Mouse (Mus musculus): Measurements from ENCODE around the gene Slc25a44. TPM values are rescaled to one million over a fixed set of nuclear protein-coding genes. Genes with fewer than 3 reads are reported as not detected.
"Not testable (repeated sequence)": the region's sequence is repeated elsewhere in the genome, so short reads cannot be mapped to it uniquely, and the experiment has no call there.

Gene Slc25a44
- polyA plus RNA-seq, 1 experiment from 2014 or later: 14.9 TPM

GRCm38 (mm10) chr3:88447676-88448183, 22.8 kb upstream of the Slc25a44 start:
- ATAC-seq: no peak
- Histone ChIP-seq H3K36me3 (no peaks in the 10 kb centered on the region), H3K4me1 (peaks cover 29% of the 10 kb centered on the region), H3K27ac (no peak overlapping the region), H3K4me3 (no peak overlapping the region), H3K9ac (no peak overlapping the region), H3K27me3 (replicated peaks) (peaks cover 77% of the 10 kb centered on the region), H3K4me2 (no peak overlapping the region), H3K9me3 (replicated peaks) (no peaks in the 10 kb centered on the region)
- WGBS (ENCODE audit: insufficient replicate concordance): 42% methylated on average over 8 of the region's 8 CpGs

- H3K27ac ChIP-seq: no peak overlapping the region
- no peak overlapping the region for H3K9ac ChIP-seq
- no peak overlapping the region for H3K4me3 ChIP-seq
- WGBS (ENCODE audit: insufficient replicate concordance): 37% methylated on average over 8 of the region's 8 CpGs
- H3K4me2 ChIP-seq: no peak overlapping the region
- peaks cover 29% of the 10 kb centered on the region for H3K4me1 ChIP-seq
- peaks cover 77% of the 10 kb centered on the region for H3K27me3 ChIP-seq (replicated peaks)
- ATAC-seq: no peak
- no peaks in the 10 kb centered on the region for H3K9me3 ChIP-seq (replicated peaks)
- H3K36me3 ChIP-seq: no peaks in the 10 kb centered on the region
These were observed 21.7 kb upstream of the Slc25a44 start for GRCm38 (mm10) chr3:88446471-88447123.

DNA sequence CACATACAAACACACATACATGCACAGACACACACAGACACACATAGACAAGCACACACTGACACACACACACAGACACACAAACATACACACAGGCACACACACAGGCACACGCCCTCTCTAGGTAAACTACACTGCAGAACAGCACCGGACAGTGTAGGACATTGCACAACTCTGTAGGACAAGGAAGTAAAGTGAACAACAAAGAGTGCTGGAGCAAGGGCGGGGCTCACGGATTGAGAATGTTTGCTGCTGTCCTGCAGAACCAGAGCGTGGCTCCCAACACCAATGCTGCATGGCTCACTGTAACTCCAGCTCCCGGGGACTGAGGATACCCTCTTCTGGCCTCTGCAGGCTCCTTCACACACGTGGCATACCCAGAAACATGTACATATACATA, 17.9 kb upstream of the Slc25a44 start:
- peak; percentile 55 for ATAC-seq
- Histone ChIP-seq H3K4me3 (no peak overlapping the region), H3K9ac (no peak overlapping the region), H3K4me2 (no peak overlapping the region), H3K9me3 (replicated peaks) (no peaks in the 10 kb centered on the region), H3K27me3 (replicated peaks) (peaks cover 77% of the 10 kb centered on the region), H3K4me1 (peaks cover 25% of the 10 kb centered on the region), H3K27ac (no peak overlapping the region), H3K36me3 (no peaks in the 10 kb centered on the region)
- 34% methylated on average over 7 of the region's 7 CpGs for WGBS (ENCODE audit: insufficient replicate concordance)

DNA sequence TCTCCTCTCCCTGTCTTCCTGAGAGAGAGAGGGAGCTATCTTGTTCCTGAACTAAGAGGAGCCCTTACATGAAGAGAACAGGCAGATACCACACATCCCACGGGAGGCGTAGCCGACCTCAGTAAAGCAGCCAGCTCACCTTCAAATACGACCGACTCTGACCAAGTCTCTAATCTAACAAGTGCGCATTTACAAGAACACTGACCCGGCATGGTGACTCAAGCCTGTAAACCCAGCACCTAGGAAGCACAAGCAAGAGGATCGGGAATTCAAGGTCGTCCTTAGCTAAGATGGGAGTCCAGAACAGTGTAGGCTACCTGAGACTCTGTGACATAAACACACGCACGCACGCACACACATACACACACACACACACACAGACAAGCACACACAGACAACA, 17.5 kb upstream of the Slc25a44 start:
- WGBS (ENCODE audit: insufficient replicate concordance): 74% methylated on average over 12 of the region's 12 CpGs
- ATAC-seq: no peak

GRCm38 (mm10) chr3:88440500-88441381, 15.8 kb upstream of the Slc25a44 start:
- Histone ChIP-seq H3K4me1 (peaks cover 32% of the 10 kb centered on the region), H3K27me3 (replicated peaks) (peaks cover 80% of the 10 kb centered on the region), H3K27ac (no peak overlapping the region), H3K9me3 (replicated peaks) (no peaks in the 10 kb centered on the region), H3K9ac (peak overlapping the region; percentile 13; the same call in 1 of the 2 replicates), H3K4me2 (peak overlapping the region; percentile 54), H3K36me3 (no peaks in the 10 kb centered on the region), H3K4me3 (peak overlapping the region; percentile 25; the same call in 1 of the 2 replicates)
- no peak for ATAC-seq
- 13% methylated on average over 27 of the region's 27 CpGs for WGBS (ENCODE audit: insufficient replicate concordance)

More for the DNA sequence above, 17.5 kb upstream of the Slc25a44 start:
- Histone ChIP-seq H3K4me3 (no peak overlapping the region), H3K27ac (no peak overlapping the region), H3K9me3 (replicated peaks) (no peaks in the 10 kb centered on the region), H3K4me2 (no peak overlapping the region), H3K36me3 (no peaks in the 10 kb centered on the region), H3K4me1 (peaks cover 24% of the 10 kb centered on the region), H3K9ac (no peak overlapping the region), H3K27me3 (replicated peaks) (peaks cover 77% of the 10 kb centered on the region)

DNA sequence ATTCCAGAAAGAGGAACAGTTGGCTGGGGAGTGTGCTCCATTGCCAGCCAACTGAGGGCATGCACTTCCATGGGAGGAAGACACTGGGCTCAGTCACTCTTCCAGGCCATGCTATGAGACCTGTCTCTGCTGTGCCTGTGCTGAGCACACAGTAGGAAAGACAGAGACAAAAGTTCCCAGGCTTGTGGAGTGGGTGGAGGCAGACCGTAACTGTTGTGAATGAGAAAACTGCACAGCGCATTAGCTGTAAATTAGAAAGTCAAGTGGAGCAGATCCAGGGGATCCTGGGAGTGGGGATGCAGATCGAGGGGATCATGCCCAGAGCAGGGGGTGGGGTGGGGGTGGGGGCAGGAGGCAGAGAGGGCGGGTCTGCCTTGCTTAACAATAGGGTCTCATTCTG, 14.6 kb upstream of the Slc25a44 start:
- H3K27ac ChIP-seq: no peak overlapping the region
- no peaks in the 10 kb centered on the region for H3K9me3 ChIP-seq (replicated peaks)
- no peak overlapping the region for H3K4me2 ChIP-seq
- H3K36me3 ChIP-seq: no peaks in the 10 kb centered on the region
- no peak overlapping the region for H3K9ac ChIP-seq
- no peak for ATAC-seq
- WGBS (ENCODE audit: insufficient replicate concordance): 61% methylated on average over 4 of the region's 4 CpGs
- peaks cover 32% of the 10 kb centered on the region for H3K4me1 ChIP-seq
- peaks cover 80% of the 10 kb centered on the region for H3K27me3 ChIP-seq (replicated peaks)
- H3K4me3 ChIP-seq: no peak overlapping the region

- ATAC-seq: no peak
- H3K4me3 ChIP-seq: no peak overlapping the region
- WGBS (ENCODE audit: insufficient replicate concordance): 70% methylated on average over 10 of the region's 10 CpGs
- no peaks in the 10 kb centered on the region for H3K36me3 ChIP-seq
- H3K9ac ChIP-seq: no peak overlapping the region
- H3K27me3 ChIP-seq (replicated peaks): peaks cover 70% of the 10 kb centered on the region
- H3K27ac ChIP-seq: no peak overlapping the region
- no peaks in the 10 kb centered on the region for H3K9me3 ChIP-seq (replicated peaks)
- peaks cover 29% of the 10 kb centered on the region for H3K4me1 ChIP-seq
- peak overlapping the region; percentile 61; the same call in 1 of the 2 replicates for H3K4me2 ChIP-seq
These were observed 12.5 kb upstream of the Slc25a44 start for GRCm38 (mm10) chr3:88437454-88437853.

GRCm38 (mm10) chr3:88436395-88437201, 11.7 kb upstream of the Slc25a44 start:
- H3K9me3 ChIP-seq (replicated peaks): no peaks in the 10 kb centered on the region
- peaks cover 62% of the 10 kb centered on the region for H3K27me3 ChIP-seq (replicated peaks)
- peak overlapping the region; percentile 32 for H3K9ac ChIP-seq
- peak overlapping the region; percentile 35 for H3K4me3 ChIP-seq
- no peak overlapping the region for H3K27ac ChIP-seq
- H3K4me1 ChIP-seq: peaks cover 29% of the 10 kb centered on the region
- 11% methylated on average over 29 of the region's 29 CpGs for WGBS (ENCODE audit: insufficient replicate concordance)
- peak; percentile 75 for ATAC-seq
- H3K4me2 ChIP-seq: peak overlapping the region; percentile 61
- no peaks in the 10 kb centered on the region for H3K36me3 ChIP-seq

- Histone ChIP-seq H3K9me3 (replicated peaks) (no peaks in the 10 kb centered on the region), H3K4me3 (no peak overlapping the region), H3K27ac (no peak overlapping the region), H3K27me3 (replicated peaks) (peaks cover 52% of the 10 kb centered on the region), H3K9ac (no peak overlapping the region), H3K36me3 (no peaks in the 10 kb centered on the region), H3K4me1 (peaks cover 22% of the 10 kb centered on the region), H3K4me2 (no peak overlapping the region)
- WGBS (ENCODE audit: insufficient replicate concordance): 67% methylated on average over 10 of the region's 10 CpGs
- ATAC-seq: no peak
These were observed 10.6 kb upstream of the Slc25a44 start for GRCm38 (mm10) chr3:88435515-88435914.

DNA sequence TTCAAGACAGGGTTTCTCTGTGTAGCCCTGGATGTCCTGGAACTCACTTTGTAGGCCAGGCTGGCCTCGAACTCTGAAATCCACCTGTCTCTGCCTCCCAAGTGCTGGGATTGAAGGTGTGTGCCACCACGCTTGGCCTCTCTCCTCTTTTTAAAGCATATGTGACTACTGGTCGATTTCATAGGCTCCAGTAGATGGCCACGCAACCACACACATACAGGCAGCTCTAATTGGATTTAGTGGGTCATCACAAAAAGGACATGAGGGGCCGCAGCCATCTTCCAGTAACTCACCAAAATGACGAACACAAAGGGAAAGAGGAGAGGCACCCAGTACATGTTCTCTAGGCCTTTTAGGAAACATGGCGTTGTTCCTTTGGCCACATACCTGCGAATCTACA, 3.7 kb upstream of the Slc25a44 start:
- not testable (repeated sequence) for H3K4me3 ChIP-seq; H3K4me2 ChIP-seq; ATAC-seq; H3K9me3 ChIP-seq (replicated peaks); H3K36me3 ChIP-seq; H3K9ac ChIP-seq; H3K27me3 ChIP-seq (replicated peaks); H3K27ac ChIP-seq
- H3K4me1 ChIP-seq: peaks cover 25% of the 10 kb centered on the region
- WGBS (ENCODE audit: insufficient replicate concordance): 54% methylated on average over 8 of the region's 8 CpGs

DNA sequence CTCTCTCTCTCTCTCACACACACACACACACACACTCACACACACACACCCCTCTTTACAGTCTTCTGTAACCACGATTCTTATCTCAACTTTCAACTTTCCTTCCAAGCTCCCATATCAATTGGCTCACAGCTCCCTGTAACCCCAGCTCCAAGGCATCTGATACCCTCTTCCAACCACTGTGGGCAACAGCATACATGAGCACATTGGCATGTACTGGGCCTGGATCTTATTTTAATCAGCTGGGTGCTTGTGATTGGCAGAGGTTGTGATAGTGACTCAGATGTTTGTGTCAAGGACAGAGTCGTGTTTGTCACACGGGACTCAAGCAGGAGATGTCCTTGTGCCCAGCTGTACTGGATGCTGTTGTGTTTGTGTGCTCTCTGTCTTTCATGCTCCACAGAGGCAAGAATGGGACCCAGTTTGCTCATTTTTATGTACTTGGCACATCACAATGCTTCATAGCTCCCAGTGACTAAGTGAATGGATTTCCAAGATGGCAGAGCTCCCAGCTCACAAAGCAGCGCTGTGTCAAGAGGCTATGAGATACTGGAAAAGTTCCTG, 2.5 kb upstream of the Slc25a44 start:
- Histone ChIP-seq H3K9me3 (replicated peaks) (no peaks in the 10 kb centered on the region), H3K4me3 (no peak overlapping the region), H3K4me1 (peaks cover 37% of the 10 kb centered on the region), H3K9ac (no peak overlapping the region), H3K27ac (no peak overlapping the region), H3K27me3 (replicated peaks) (no peaks in the 10 kb centered on the region), H3K4me2 (no peak overlapping the region), H3K36me3 (no peaks in the 10 kb centered on the region)
- no peak for ATAC-seq
- 52% methylated on average over 4 of the region's 4 CpGs for WGBS (ENCODE audit: insufficient replicate concordance)
